Mouse (Mus musculus) right cerebral cortex, postnatal 4 days (tissue): ENCODE data around the gene Ndufb2.

Experiments used
- DNase-seq: peaks from one replicate; pipeline ENCODE4 v3.0.0-alpha.2; 2022

Ndufb2 gene

GRCm38 (mm10) chr6:39581087-39581784, 11.1 kb upstream of the Ndufb2 start:
- no peak for DNase-seq

DNA sequence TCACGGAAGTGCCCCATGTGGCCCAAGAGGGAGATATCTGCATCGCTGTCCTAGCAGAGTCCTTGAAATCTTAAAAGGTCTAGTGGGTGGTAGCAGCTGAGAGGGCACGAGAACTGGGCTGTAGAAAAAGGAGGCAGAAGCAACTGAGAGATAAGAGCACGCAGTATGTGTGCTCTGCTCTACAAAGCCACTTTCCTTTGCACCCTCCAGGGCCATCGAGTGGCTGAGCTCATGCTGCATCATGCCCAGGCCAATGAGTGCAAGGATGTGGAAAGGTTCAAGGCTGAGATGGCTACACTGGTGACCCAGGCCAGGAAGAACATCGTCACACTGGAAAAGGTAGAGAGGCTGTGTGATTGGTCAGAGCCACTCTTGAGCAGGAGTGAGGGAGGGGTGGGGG, 6.9 kb upstream of the Ndufb2 start, which contains the start of gene Gm42420:
Gm42420 (plus strand) TSS at position 237 of the 400 bp plus-strand sequence.
- DNase-seq: no peak

GRCm38 (mm10) chr6:39591481-39591880, 893 bp upstream of the Ndufb2 start:
- no peak for DNase-seq

DNA sequence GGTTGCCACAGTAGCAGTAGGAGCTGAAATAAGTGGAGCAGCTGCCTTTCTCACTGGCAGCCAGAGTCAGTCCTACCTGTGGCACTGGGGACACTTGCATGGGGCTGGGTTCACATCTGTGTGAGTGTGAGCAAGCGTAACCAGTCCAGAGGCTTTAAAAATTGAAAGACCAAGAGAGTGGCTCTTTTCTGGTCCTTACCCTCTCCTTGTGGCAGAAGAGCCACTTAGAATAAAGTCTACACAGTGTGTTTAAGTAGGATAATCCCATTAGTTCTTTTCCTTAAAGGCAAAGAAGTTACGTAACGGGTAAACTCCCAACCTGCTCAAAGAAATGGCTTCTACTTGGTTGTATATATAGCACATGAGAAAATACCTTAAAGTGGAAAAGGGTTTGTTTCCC, 8.5 kb downstream of the Ndufb2 start:
- no peak for DNase-seq

DNA sequence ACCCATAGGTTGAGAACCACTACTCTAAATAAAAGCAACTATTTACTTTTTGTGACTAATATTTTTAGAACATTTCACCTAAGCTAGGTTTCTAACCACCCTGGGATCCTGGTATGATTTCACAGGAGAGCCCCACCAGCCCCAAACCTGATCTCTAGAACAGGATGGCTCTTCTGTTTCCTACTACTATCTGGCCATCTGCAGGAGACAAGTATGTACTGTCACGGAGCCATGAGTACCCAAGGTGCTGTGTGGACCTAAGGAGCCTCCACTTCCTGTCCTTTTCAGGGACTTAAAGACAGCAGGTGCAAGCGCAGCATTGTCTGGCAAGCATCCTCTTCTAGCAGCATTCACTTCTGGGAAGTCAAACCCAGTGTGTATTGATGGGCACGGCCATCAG, 9.5 kb downstream of the Ndufb2 start:
- DNase-seq: no peak

- no peak for DNase-seq
Measured at GRCm38 (mm10) chr6:39604565-39604964, 12.2 kb downstream of the Ndufb2 start.

GRCm38 (mm10) chr6:39606056-39606455, 13.7 kb downstream of the Ndufb2 start:
- no peak for DNase-seq

DNA sequence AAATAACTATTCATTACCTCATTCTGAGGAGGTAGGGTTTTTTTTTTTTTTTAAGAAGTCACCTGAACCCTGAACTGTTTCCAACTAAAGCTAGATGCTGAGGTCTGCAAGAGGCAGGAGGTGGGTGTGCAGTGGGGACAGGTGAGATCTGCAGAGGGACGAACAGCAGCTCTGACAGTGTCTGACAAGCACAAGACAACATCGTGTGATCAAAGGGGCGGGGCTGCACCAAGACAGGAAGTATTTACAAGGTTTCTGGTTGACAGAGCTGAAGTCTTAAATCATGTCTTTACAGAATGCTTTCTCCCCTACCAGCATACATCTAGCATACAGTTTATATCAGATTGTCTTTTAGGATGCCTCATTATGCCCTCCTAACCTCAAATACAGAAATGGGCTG, 14.5 kb downstream of the Ndufb2 start:
- no peak for DNase-seq

- DNase-seq: no peak
Measured at GRCm38 (mm10) chr6:39607365-39607764, 15.0 kb downstream of the Ndufb2 start.

GRCm38 (mm10) chr6:39610207-39610606, 17.8 kb downstream of the Ndufb2 start:
- DNase-seq: no peak

GRCm38 (mm10) chr6:39611296-39611695, 18.9 kb downstream of the Ndufb2 start:
- DNase-seq: no peak
